In the genomic region with DNA sequence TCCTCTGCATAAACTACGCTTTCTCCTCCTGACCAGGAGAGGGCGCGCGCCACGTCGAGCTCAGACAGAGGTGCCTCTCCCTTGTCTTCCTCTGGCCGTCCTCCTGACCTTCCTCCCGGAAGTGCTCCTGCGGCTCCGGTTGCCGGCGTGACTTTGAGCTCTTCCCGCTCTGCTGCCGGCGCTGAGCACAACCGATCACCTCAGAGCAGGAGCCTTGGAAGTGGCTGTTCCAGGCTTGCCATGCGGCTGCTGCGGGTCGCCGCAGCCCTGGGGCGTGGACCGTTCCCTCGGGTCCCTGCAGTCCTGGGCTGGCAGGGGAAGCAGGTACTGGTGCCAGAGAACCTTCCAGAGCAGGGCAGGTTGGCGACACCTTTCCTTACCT, we compare ENCODE assay signal across 1 mouse cellular context.
TF ChIP-seq lines count a peak whose summit lies in the region.

TSS of gene Gfm1 (plus strand) at position 98 of the 382 bp plus-strand sequence.

TF ChIP-seq in MEL, 35 proteins besides CTCF, POLR2A, EP300 and RAD21 (continued from another document):
- TF ChIP-seq POLR2AphosphoS5 (IDR thresholded peaks at IDR 0.05; ENCODE audit: borderline replicate concordance, low read depth, low read length) (no peak), ETS1 (IDR thresholded peaks at IDR 0.05; ENCODE audit: low read depth, low read length) (peak; percentile 36; the same call in 1 of the 2 replicates), MAFK (IDR thresholded peaks at IDR 0.05; ENCODE audit: borderline replicate concordance, low read depth, low read length) (no peak), SIN3A (IDR thresholded peaks at IDR 0.05; ENCODE audit: low read length) (peak; percentile 97), ZMIZ1 (IDR thresholded peaks at IDR 0.05; ENCODE audit: low read depth, low read length) (peak; percentile 61), CHD1 (IDR thresholded peaks at IDR 0.05; ENCODE audit: low read depth, low read length) (no peak), GATA1 (IDR thresholded peaks at IDR 0.05; ENCODE audit: low read depth, low read length) (no peak), MYC (IDR thresholded peaks at IDR 0.05; ENCODE audit: low read depth, low read length) (peak; percentile 75), ZNF384 (IDR thresholded peaks at IDR 0.05; ENCODE audit: low read depth, low read length) (no peak), MAX (IDR thresholded peaks at IDR 0.05; ENCODE audit: low read length) (no peak; the same call in 1 of the 2 replicates), ELF1 (IDR thresholded peaks at IDR 0.05; ENCODE audit: low read depth, low read length) (peak; percentile 92)
